8 mouse cellular contexts compared by ENCODE assay signal in the genomic region with DNA sequence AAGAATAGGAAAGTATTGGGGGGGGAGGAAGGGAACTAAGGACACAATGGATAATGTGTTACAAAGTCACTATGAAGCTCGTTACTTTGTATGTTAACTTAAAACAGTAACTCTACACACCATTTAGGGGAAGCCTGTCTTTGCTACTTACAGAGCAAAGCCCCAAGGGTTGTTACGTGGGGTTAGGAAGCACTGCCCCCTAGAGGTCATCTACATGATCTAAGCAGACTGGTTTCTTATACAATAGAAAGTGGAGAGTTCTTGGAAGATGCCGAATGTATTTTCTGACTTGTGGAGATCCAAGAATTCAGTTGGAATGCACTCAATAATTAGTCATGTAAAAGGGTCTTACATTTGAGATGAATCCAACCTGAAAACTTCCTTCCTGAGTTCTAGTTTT. TPM values are rescaled to one million over a fixed set of nuclear protein-coding genes. Genes with fewer than 3 reads are reported as not detected.
DNase-seq lines count a peak whose midpoint lies in the region; ATAC-seq and TF ChIP-seq lines count a peak whose summit lies in the region.

No protein-coding gene starts in this region.

- H3K4me3 ChIP-seq in G1E (ENCODE audit: low read depth, low read length), result no peak overlapping the region
- no peak overlapping the region for H3K4me3 ChIP-seq in forebrain, embryonic 12.5 days (replicated peaks)
- H3K4me3 ChIP-seq in hindbrain, embryonic 11.5 days (ENCODE audit: low read depth, low read length), result no peak overlapping the region
- no peak overlapping the region for H3K4me3 ChIP-seq in lung, embryonic 15.5 days

- no peak overlapping the region for H3K27ac ChIP-seq in forebrain, embryonic 12.5 days
- H3K27ac ChIP-seq in hindbrain, embryonic 11.5 days (ENCODE audit: low read depth, low read length), result no peak overlapping the region
- no peak overlapping the region for H3K27ac ChIP-seq in lung, embryonic 15.5 days

- H3K36me3 ChIP-seq in G1E (replicated peaks), result no peaks in the 10 kb centered on the region
- H3K36me3 ChIP-seq in forebrain, embryonic 12.5 days (replicated peaks), result no peaks in the 10 kb centered on the region
- H3K36me3 ChIP-seq in hindbrain, embryonic 11.5 days (ENCODE audit: control insufficient read depth, insufficient read depth, low read length), result no peaks in the 10 kb centered on the region
- no peaks in the 10 kb centered on the region for H3K36me3 ChIP-seq in lung, embryonic 15.5 days

- DNase-seq in G1E (ENCODE audit: low spot score), result peak; percentile 11
- DNase-seq in c-Kit-positive CD71-negative TER-119-negative erythroid progenitor cells, embryonic 14.5 days (ENCODE audit: low read depth), result peak; percentile 82
- DNase-seq in hindbrain, embryonic 11.5 days (ENCODE audit: low spot score), result peak; percentile 84
- peak; percentile 46 to 72 for DNase-seq in layer of hippocampus, adult 8-10 months (ENCODE audit: low spot score in 2 of 2)
- peak; percentile 73 for DNase-seq in thymus, postnatal 36 days

- peaks cover 4% of the 10 kb centered on the region; the same call in 1 of the 2 replicates for H3K4me1 ChIP-seq in G1E (ENCODE audit: insufficient read depth, low read depth, low read length)
- 0 out of 2 replicates have a peak, but pooled peaks cover under 1% of the 10 kb centered on the region for H3K4me1 ChIP-seq in forebrain, embryonic 12.5 days
- H3K4me1 ChIP-seq in hindbrain, embryonic 11.5 days (replicated peaks; ENCODE audit: control insufficient read depth, insufficient read depth, low read length), result no peaks in the 10 kb centered on the region
- H3K4me1 ChIP-seq in lung, embryonic 15.5 days, result peaks cover 5% of the 10 kb centered on the region; the same call in 1 of the 2 replicates

- no peak overlapping the region for H3K9ac ChIP-seq in forebrain, embryonic 12.5 days
- no peak overlapping the region for H3K9ac ChIP-seq in hindbrain, embryonic 11.5 days (ENCODE audit: low read depth, low read length)
- H3K9ac ChIP-seq in lung, embryonic 15.5 days, result no peak overlapping the region

- peak; percentile 63 for TF ChIP-seq CTCF in G1E (IDR thresholded peaks at IDR 0.05; ENCODE audit: low read depth, low read length)

- no peaks in the 10 kb centered on the region for H3K9me3 ChIP-seq in G1E (replicated peaks)
- no peaks in the 10 kb centered on the region for H3K9me3 ChIP-seq in forebrain, embryonic 12.5 days
- H3K9me3 ChIP-seq in hindbrain, embryonic 11.5 days (ENCODE audit: control insufficient read depth, low read length), result no peaks in the 10 kb centered on the region
- no peaks in the 10 kb centered on the region for H3K9me3 ChIP-seq in lung, embryonic 15.5 days

- peak; percentile 72 for ATAC-seq in G1E (ENCODE audit: extremely low read depth, insufficient number of reproducible peaks, low FRiP score, poor library complexity, severe bottlenecking)
- peak; percentile 75; the same call in 1 of the 2 replicates for ATAC-seq in forebrain, embryonic 12.5 days (ENCODE audit: low FRiP score)
- ATAC-seq in hindbrain, embryonic 11.5 days (ENCODE audit: low FRiP score), result no peak
- 0 out of 2 replicates have a peak, but pooled peaks have one; percentile 74 for ATAC-seq in lung, embryonic 15.5 days (ENCODE audit: borderline replicate concordance, extremely low read depth, low FRiP score, low TSS enrichment)
- peak; percentile 88 for ATAC-seq in neutrophil, adult 5-6 weeks (ENCODE audit: extremely low read depth, insufficient number of reproducible peaks, low FRiP score, poor library complexity, severe bottlenecking)

- peak overlapping the region; percentile 42 for H3K4me2 ChIP-seq in forebrain, embryonic 12.5 days
- H3K4me2 ChIP-seq in hindbrain, embryonic 11.5 days (replicated peaks; ENCODE audit: low read depth, low read length), result no peak overlapping the region
- H3K4me2 ChIP-seq in lung, embryonic 15.5 days, result peak overlapping the region; percentile 49

- H3K27me3 ChIP-seq in G1E (ENCODE audit: insufficient read depth, low read length), result no peaks in the 10 kb centered on the region
- no peaks in the 10 kb centered on the region for H3K27me3 ChIP-seq in forebrain, embryonic 12.5 days
- H3K27me3 ChIP-seq in hindbrain, embryonic 11.5 days (ENCODE audit: control insufficient read depth, insufficient read depth, low read length), result no peaks in the 10 kb centered on the region
- H3K27me3 ChIP-seq in lung, embryonic 15.5 days, result no peaks in the 10 kb centered on the region

- WGBS in forebrain, embryonic 12.5 days, result 10% methylated on average over 3 of the region's 3 CpGs
- WGBS in hindbrain, embryonic 11.5 days, result 14% methylated on average over 3 of the region's 3 CpGs
- 6% methylated on average over 3 of the region's 3 CpGs for WGBS in lung, embryonic 15.5 days

RNA-seq across cellular contexts. Expression of a gene that starts 23.2 kb away (rescaled TPM):
- total RNA-seq in G1E (2014; fragmentation: Nextera tagmentation), result not detected in 2 replicates
- total RNA-seq in G1E (2017), result 0.17 and 0.55 TPM in 2 replicates
- 0.01 TPM in 1 of 2 replicates, not detected in the other for polyA plus RNA-seq in G1E (2012)
- polyA plus RNA-seq in forebrain, embryonic 12.5 days (2016; fragmentation: Nextera tagmentation; extraction: Ambion mirVana), result 148 and 166 TPM in 2 replicates
- 133 and 149 TPM in 2 replicates for polyA plus RNA-seq in hindbrain, embryonic 11.5 days (2014; fragmentation: Nextera tagmentation; extraction: Ambion mirVana)
- 10 to 100 TPM; 84.8 to 97.3 (median 90.0) TPM for total RNA-seq in layer of hippocampus, adult 8-10 months (2022)
- polyA plus RNA-seq in lung, embryonic 15.5 days (2015; fragmentation: Nextera tagmentation; extraction: Ambion mirVana), result 56.4 and 62.0 TPM in 2 replicates
- total RNA-seq in neutrophil, adult 5-6 weeks (2017), result 134 and 139 TPM in 2 replicates

RNA-seq across cellular contexts. Expression of a gene that starts 33.6 kb away (rescaled TPM):
- total RNA-seq in G1E (2014; fragmentation: Nextera tagmentation) (139 and 146 TPM in 2 replicates), G1E (2017) (82.9 and 104 TPM in 2 replicates)
- polyA plus RNA-seq in G1E (2012), result 23.6 and 24.1 TPM in 2 replicates
- polyA plus RNA-seq in forebrain, embryonic 12.5 days (2016; fragmentation: Nextera tagmentation; extraction: Ambion mirVana), result 199 TPM in 2 replicates
- 209 and 224 TPM in 2 replicates for polyA plus RNA-seq in hindbrain, embryonic 11.5 days (2014; fragmentation: Nextera tagmentation; extraction: Ambion mirVana)
- 100 to 1,000 TPM in 1 of 4 experiments, 10 to 100 TPM in 3; 71.8 to 103 (median 85.4) TPM for total RNA-seq in layer of hippocampus, adult 8-10 months (2022)
- polyA plus RNA-seq in lung, embryonic 15.5 days (2015; fragmentation: Nextera tagmentation; extraction: Ambion mirVana), result 131 and 138 TPM in 2 replicates
- total RNA-seq in neutrophil, adult 5-6 weeks (2017), result 136 and 139 TPM in 2 replicates

Comparison
In these comparisons a context has a peak if more than half of its experiments do, and no peak if none do; other contexts are left out.
1. DNase-seq: peak in every context shown above with its lines; median percentile 84 in hindbrain, embryonic 11.5 days; 82 in c-Kit-positive CD71-negative TER-119-negative erythroid progenitor cells, embryonic 14.5 days; 73 in thymus, postnatal 36 days; 59 in layer of hippocampus, adult 8-10 months; 11 in G1E.
2. RNA of a gene that starts 23.2 kb away (polyA plus RNA-seq): 133 to 149 TPM in hindbrain, embryonic 11.5 days, 148 to 166 TPM in forebrain, embryonic 12.5 days and 56.4 to 62.0 TPM in lung, embryonic 15.5 days; 0.01 TPM in G1E; every median in the first group is over 10 times any median in the second.